Mouse (Mus musculus) E14TG2a.4 (cell line): ENCODE results near the gene Baiap2l1.

ENCODE experiments used
- CTCF ChIP-seq: conservative IDR thresholded peaks from 2 replicates; pipeline ENCODE4 v1.5.1; 2014; ENCODE audit warnings: low read length
- NANOG ChIP-seq: IDR thresholded peaks from 2 replicates; pipeline ENCODE4 v1.6.1; 2014; ENCODE audit warnings: borderline replicate concordance, low read length, mixed read lengths
- POU5F1 ChIP-seq: IDR thresholded peaks from 2 replicates; pipeline ENCODE4 v1.6.1; 2014; ENCODE audit warnings: low read length, borderline replicate concordance

- TF ChIP-seq NANOG (no peak), CTCF (no peak), POU5F1 (no peak)
These were observed 111.2 kb downstream of the Baiap2l1 start for GRCm38 (mm10) chr5:144246669-144247068.
